Mouse (Mus musculus): ENCODE data around the gene Peli2. TPM values are rescaled to one million over a fixed set of nuclear protein-coding genes. Genes with fewer than 3 reads are reported as not detected.

Peli2 gene
- polyA plus RNA-seq, 1 experiment from 2014 or later = 3.5 TPM

- Histone ChIP-seq H3K9me3 (ENCODE audit: control insufficient read depth, low read length) (no peaks in the 10 kb centered on the region), H3K9ac (ENCODE audit: low read depth, low read length) (no peak overlapping the region), H3K4me1 (ENCODE audit: control insufficient read depth, insufficient read depth, low read length) (no peaks in the 10 kb centered on the region), H3K27ac (ENCODE audit: low read length) (no peak overlapping the region), H3K36me3 (ENCODE audit: control insufficient read depth, insufficient read depth, low read length) (no peaks in the 10 kb centered on the region), H3K4me3 (ENCODE audit: low read length) (no peak overlapping the region), H3K4me2 (ENCODE audit: low read depth, low read length) (no peak overlapping the region), H3K27me3 (replicated peaks; ENCODE audit: control insufficient read depth, insufficient read depth, low read length) (no peaks in the 10 kb centered on the region)
- WGBS = 37% methylated on average over 8 of the region's 8 CpGs
- no peak for ATAC-seq
Observed at GRCm38 (mm10) chr14:48316396-48316795, 195.8 kb downstream of the Peli2 start.

GRCm38 (mm10) chr14:48323771-48324459, 203.3 kb downstream of the Peli2 start:
- H3K36me3 ChIP-seq (ENCODE audit: control insufficient read depth, insufficient read depth, low read length) = no peaks in the 10 kb centered on the region
- no peak for ATAC-seq
- H3K4me3 ChIP-seq (ENCODE audit: low read length) = no peak overlapping the region
- no peak overlapping the region for H3K27ac ChIP-seq (ENCODE audit: low read length)
- no peaks in the 10 kb centered on the region for H3K27me3 ChIP-seq (replicated peaks; ENCODE audit: control insufficient read depth, insufficient read depth, low read length)
- H3K9ac ChIP-seq (ENCODE audit: low read depth, low read length) = no peak overlapping the region
- H3K9me3 ChIP-seq (ENCODE audit: control insufficient read depth, low read length) = no peaks in the 10 kb centered on the region
- H3K4me1 ChIP-seq (ENCODE audit: control insufficient read depth, insufficient read depth, low read length) = no peaks in the 10 kb centered on the region
- H3K4me2 ChIP-seq (ENCODE audit: low read depth, low read length) = no peak overlapping the region
- WGBS = 59% methylated on average over 18 of the region's 18 CpGs

- no peaks in the 10 kb centered on the region for H3K36me3 ChIP-seq (ENCODE audit: control insufficient read depth, insufficient read depth, low read length)
- H3K9me3 ChIP-seq (ENCODE audit: control insufficient read depth, low read length) = no peaks in the 10 kb centered on the region
- H3K4me3 ChIP-seq (ENCODE audit: low read length) = no peak overlapping the region
- no peaks in the 10 kb centered on the region for H3K27me3 ChIP-seq (replicated peaks; ENCODE audit: control insufficient read depth, insufficient read depth, low read length)
- H3K27ac ChIP-seq (ENCODE audit: low read length) = no peak overlapping the region
- no peaks in the 10 kb centered on the region for H3K4me1 ChIP-seq (ENCODE audit: control insufficient read depth, insufficient read depth, low read length)
- H3K4me2 ChIP-seq (ENCODE audit: low read depth, low read length) = no peak overlapping the region
- no peak overlapping the region for H3K9ac ChIP-seq (ENCODE audit: low read depth, low read length)
- ATAC-seq = no peak
- 74% methylated on average over 4 of the region's 4 CpGs for WGBS
Observed at GRCm38 (mm10) chr14:48324460-48324850, 203.8 kb downstream of the Peli2 start.

- no peak for ATAC-seq
- WGBS = 74% methylated on average over 3 of the region's 3 CpGs
- no peak overlapping the region for H3K27ac ChIP-seq (ENCODE audit: low read length)
Observed at GRCm38 (mm10) chr14:48327746-48328145, 207.1 kb downstream of the Peli2 start.

GRCm38 (mm10) chr14:48329716-48330365, 209.2 kb downstream of the Peli2 start:
- Histone ChIP-seq H3K9me3 (ENCODE audit: control insufficient read depth, low read length) (no peaks in the 10 kb centered on the region), H3K4me1 (ENCODE audit: control insufficient read depth, insufficient read depth, low read length) (peaks cover 3% of the 10 kb centered on the region), H3K27me3 (replicated peaks; ENCODE audit: control insufficient read depth, insufficient read depth, low read length) (no peaks in the 10 kb centered on the region), H3K36me3 (ENCODE audit: control insufficient read depth, insufficient read depth, low read length) (no peaks in the 10 kb centered on the region), H3K9ac (ENCODE audit: low read depth, low read length) (no peak overlapping the region), H3K27ac (ENCODE audit: low read length) (no peak overlapping the region), H3K4me3 (ENCODE audit: low read length) (no peak overlapping the region), H3K4me2 (ENCODE audit: low read depth, low read length) (no peak overlapping the region)
- no peak for ATAC-seq
- 88% methylated on average over 12 of the region's 12 CpGs for WGBS

More at GRCm38 (mm10) chr14:48327746-48328145, 207.1 kb downstream of the Peli2 start:
- H3K4me1 ChIP-seq (ENCODE audit: control insufficient read depth, insufficient read depth, low read length) = peaks cover 3% of the 10 kb centered on the region
- no peaks in the 10 kb centered on the region for H3K36me3 ChIP-seq (ENCODE audit: control insufficient read depth, insufficient read depth, low read length)
- no peaks in the 10 kb centered on the region for H3K27me3 ChIP-seq (replicated peaks; ENCODE audit: control insufficient read depth, insufficient read depth, low read length)
- H3K9me3 ChIP-seq (ENCODE audit: control insufficient read depth, low read length) = no peaks in the 10 kb centered on the region
- no peak overlapping the region for H3K4me3 ChIP-seq (ENCODE audit: low read length)
- H3K9ac ChIP-seq (ENCODE audit: low read depth, low read length) = no peak overlapping the region
- no peak overlapping the region for H3K4me2 ChIP-seq (ENCODE audit: low read depth, low read length)

Data from intestine, embryonic 16.5 days (tissue).